Mouse (Mus musculus) C2C12 (cell line): Measurements from ENCODE around the gene Spsb2.

Experiments
- CTCF ChIP-seq: IDR thresholded peaks from one replicate; pipeline ENCODE4 v1.5.1; 2011; ENCODE audit not compliant: control insufficient read depth, insufficient read depth, insufficient read length
- USF1 ChIP-seq: IDR thresholded peaks from one replicate; pipeline ENCODE4 v1.6.1; 2011; ENCODE audit warnings: low read depth, mild to moderate bottlenecking, control low read depth, moderate library complexity

- TF ChIP-seq CTCF: no peak
- no peak for TF ChIP-seq USF1
Observed at GRCm38 (mm10) chr6:124840241-124841167, 32.0 kb downstream of the Spsb2 start, which contains the start of gene Gnb3.
